ENCODE assay signal across 19 mouse cellular contexts in genomic region chr2:166163917-166164316, GRCm38 (mm10).
"Had no signal": no experiment of that assay in that cellular context is flagged by ENCODE, and none has a peak within 500 bp of the region (broad histone marks: within the 10 kb centered on the region; RNA-seq: fewer than 3 reads in every experiment).

No protein-coding gene starts in this region.

- H3K36me3 ChIP-seq: intestine, embryonic 15.5 days; kidney, embryonic 15.5 days; limb, embryonic 13.5 days; liver, embryonic 13.5 days; midbrain, embryonic 12.5 days; neural tube, embryonic 13.5 days had no signal

- H3K27me3 ChIP-seq: intestine, embryonic 15.5 days; kidney, embryonic 15.5 days; limb, embryonic 13.5 days; liver, embryonic 13.5 days had no signal

- H3K27ac ChIP-seq: intestine, embryonic 15.5 days; kidney, embryonic 15.5 days; left cerebral cortex, adult 2 months; liver, embryonic 13.5 days; midbrain, embryonic 12.5 days; neural tube, embryonic 13.5 days had no signal

- H3K4me1 ChIP-seq: liver, embryonic 13.5 days had no signal

- DNase-seq: kidney, adult 11 months; kidney, adult 8-10 months; kidney, postnatal 10 days; kidney, postnatal 36 days; layer of hippocampus, postnatal 36 days; liver, embryonic 13.5 days; lung, adult 2 months; lung, postnatal 14 days; lung, postnatal 4 days; right cerebral cortex, postnatal 25 days; thymus, adult 2 months; thymus, postnatal 14 days had no signal

- H3K4me3 ChIP-seq: intestine, embryonic 15.5 days; kidney, embryonic 15.5 days; left cerebral cortex, adult 2 months; limb, embryonic 13.5 days; liver, embryonic 13.5 days; midbrain, embryonic 12.5 days; myocyte; neural tube, embryonic 13.5 days had no signal

- H3K9me3 ChIP-seq: intestine, embryonic 15.5 days; kidney, embryonic 15.5 days; limb, embryonic 13.5 days; liver, embryonic 13.5 days; midbrain, embryonic 12.5 days; neural tube, embryonic 13.5 days had no signal
